Mouse (Mus musculus): ENCODE data around the gene Ier5.

GRCm38 (mm10) chr1:155060261-155060660 is 39.2 kb downstream of the Ier5 start:
- TF ChIP-seq CTCF (IDR thresholded peaks at IDR 0.05; ENCODE audit: low read depth, low read length) (no peak), GATA2 (IDR thresholded peaks at IDR 0.05; ENCODE audit: borderline replicate concordance, low read depth, low read length) (no peak)
